Mouse (Mus musculus): ENCODE measurements around the gene Prdm9.
"Not testable (repeated sequence)": the region's sequence is repeated elsewhere in the genome, so short reads cannot be mapped to it uniquely, and the experiment has no call there.

The Prdm9 gene

DNA sequence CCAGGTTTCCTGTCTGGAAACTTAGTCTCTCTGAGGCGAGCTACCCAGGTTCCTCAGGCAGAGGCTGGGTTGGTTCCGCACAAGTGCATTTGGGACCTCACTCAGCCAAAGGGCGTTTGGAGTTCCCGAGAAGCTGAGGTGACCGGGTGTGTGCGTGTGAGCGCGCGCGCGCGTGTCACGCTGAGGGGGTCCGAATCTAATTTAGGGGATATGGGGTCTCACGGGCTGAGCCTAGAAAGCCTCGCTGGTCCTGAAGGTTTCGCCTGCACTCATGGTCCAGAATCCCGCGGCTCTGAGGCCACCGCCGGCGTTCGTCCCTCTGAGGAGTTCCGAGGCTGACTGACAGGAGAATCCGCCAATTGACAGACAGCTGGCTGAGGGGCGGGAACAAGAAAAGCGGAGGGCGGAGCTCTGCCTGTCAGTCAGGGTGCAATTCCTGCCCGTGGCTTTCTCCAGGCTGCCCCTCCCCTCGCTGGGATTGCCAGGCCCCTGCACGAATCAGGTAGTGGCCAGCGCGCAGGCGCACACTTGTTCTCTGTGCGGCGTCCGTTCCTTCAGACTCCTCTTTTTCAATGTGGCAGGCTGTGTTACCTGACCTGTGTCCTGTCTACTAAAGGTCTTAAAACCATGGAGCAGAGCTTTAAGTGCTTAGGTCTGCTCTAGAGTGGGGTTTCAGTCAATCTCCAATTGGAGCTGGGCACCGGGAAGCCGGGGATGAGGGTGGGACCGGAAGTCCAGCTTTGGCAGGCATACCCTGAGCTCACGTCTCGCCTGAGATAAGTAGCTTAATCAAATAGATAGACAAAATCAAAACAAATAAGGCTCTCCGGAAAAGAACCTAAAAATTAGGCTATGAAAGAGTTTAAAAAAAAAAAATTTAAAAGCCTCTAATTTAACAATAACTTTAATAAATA lies at the start of gene Prdm9:
TSS of gene Prdm9 (minus strand) at position 341 of the 914 bp plus-strand sequence.
- in situ Hi-C loops (cut with MboI; ENCODE audit: low sequenced_read_pairs): no loop called here

DNA sequence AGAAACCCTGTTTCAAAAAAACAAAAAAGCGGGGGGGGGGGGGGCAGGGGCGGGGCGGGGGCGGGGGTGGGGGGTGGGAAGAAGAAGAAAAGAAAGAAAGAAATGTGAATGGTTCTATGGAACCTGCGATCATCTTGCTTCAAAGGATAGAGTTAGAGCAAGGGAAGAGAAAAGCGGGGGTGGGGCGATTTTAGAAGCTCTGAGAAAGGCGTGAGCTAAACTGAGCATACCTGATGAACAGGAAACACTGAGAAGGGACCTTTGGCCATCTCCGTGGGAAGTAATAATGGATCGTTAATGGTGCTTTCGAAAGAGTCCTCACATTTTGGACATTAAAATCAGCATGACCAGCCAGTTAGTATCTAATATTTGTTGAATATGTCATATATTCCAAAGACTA lies 35.3 kb upstream of the Prdm9 start:
- in situ Hi-C loops (cut with MboI; ENCODE audit: low sequenced_read_pairs): no loop called here

DNA sequence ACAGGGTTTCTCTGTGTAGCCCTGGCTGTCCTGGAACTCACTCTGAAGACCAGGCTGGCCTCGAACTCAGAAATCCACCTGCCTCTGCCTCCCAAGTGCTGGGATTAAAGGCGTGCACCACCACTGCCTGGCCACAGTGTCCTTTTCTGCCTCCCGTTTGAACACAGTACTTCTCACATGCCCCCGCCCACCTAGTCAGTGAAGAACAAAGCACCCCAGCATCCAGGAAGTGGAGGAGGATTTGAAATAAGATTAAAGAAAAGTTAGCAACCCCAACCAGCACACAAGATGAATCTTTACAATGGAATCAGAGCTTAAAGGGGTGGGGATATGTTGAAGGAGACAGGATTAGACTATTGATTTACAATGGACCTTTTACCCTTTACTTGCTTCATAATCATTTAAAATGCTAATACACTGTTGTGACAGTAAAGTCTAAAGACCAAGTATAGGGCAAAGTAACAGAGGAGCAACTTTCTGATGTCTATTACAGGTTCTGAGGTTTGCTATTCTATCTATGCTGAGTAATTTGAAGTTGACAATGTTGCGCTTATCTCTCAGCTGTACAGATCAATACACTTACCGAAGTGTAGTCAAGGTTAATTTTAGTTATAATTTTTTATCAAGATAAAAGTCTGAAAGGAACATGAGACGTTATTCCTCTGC lies 27.2 kb upstream of the Prdm9 start:
- in situ Hi-C loops (cut with MboI; ENCODE audit: low sequenced_read_pairs): no loop called here

DNA sequence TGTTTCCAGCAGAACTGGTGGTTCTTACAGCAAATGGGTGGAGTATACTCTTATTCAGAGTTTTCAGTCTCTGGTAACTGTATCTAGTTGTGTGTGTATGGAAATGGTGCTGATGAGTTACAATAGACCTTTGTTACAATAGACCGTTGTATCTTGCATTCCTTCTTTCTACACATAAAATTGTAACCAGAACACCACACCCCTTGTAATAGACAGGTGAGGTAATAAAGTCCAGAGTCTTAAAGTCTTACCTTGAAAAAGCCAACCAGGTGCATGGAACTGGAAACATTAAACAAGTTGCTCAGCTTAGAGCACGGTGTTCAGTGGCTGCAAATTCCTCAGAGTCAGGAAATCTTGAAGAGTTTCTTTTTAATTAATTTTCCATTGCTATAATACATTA lies 24.0 kb upstream of the Prdm9 start:
- in situ Hi-C loops (cut with MboI; ENCODE audit: low sequenced_read_pairs): no loop called here

DNA sequence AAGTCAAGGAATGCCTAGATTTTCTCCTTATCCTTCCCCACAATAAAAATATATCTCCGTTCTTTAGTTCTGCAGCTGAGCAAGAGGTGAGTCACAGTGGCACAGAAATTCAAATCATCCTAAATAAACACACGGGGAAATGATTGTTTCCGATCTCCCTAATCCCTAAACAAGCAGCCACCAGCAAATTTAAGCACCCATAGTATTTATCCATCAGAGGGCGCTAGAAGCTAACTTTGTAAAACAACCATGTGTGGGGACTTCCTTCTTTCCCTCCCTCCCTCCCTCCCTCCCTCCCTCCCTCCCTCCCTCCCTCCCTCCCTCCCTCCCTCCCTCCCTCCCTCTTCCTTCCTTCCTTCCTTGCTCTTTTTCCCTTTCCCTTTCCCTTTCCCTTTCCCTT lies 21.5 kb upstream of the Prdm9 start:
- in situ Hi-C loops (cut with MboI; ENCODE audit: low sequenced_read_pairs): no loop called here

DNA sequence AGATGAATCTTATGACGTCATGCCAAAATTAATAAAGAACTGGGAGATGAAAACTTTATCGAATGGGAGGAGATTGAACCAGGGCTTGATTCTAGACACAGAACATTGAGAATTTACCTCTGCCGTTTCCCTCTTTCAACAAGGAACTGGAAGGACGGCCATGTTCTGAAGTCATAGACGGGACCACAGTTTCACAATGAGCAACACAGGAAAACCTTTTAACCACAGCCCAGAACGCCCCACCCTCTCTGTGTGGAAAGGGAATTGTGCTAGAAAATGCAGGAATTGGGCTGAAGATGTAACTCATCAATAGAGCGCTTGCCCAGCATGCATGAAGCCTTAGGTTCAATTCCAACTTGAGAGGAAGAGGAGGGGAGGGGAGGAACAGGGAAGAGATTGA lies 18.9 kb upstream of the Prdm9 start:
- in situ Hi-C loops (cut with MboI; ENCODE audit: low sequenced_read_pairs): no loop called here

DNA sequence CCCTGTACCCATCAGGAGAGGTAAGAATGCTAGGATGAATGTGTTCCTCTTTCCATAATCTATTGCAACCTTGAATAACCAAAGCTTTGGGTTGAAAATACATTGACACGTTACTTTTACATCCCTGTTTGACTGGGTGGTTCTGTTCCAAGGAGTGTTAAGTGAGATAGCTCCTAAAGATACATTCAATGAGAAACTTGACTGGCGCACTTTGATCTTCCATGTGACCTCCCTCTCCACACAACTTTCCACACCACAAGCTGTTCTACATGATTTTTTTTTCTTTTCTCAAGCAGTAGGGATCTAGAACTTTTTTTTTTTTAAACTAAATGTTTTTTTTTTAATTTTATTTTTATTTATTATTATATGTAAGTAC lies 15.9 kb upstream of the Prdm9 start:
- in situ Hi-C loops (cut with MboI; ENCODE audit: low sequenced_read_pairs): no loop called here

DNA sequence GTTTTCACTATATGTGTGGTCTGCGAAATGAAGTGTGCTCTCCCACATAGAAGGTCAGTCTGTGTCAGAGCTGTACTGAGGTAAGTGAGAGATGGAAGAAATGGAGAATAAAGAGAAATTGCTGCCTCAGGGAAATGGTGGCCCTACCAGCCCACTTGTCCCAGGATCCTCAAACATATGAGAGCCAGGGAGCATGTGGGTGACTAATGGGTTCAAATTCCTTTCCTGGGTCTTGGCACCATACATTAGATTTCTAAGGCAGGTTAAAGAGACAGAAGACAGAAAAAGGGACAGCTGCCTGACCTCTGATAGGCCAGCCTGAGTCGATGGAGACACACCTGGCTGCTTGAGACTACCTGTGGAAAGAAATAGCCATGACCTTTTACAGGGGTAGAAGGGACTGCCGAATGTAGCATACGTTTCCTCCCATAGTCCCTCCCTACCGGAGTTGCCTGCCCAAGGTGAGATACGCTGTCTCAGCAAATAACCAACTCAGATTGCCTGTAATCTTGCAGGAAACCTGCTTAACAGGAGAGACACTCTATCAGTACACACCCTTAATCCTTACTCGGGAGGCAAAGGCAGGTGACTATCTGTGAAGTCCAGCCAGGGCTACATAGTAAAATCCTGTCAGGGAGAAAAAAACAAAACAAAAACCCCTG lies 15.4 kb upstream of the Prdm9 start:
- in situ Hi-C loops (cut with MboI; ENCODE audit: low sequenced_read_pairs): no loop called here

DNA sequence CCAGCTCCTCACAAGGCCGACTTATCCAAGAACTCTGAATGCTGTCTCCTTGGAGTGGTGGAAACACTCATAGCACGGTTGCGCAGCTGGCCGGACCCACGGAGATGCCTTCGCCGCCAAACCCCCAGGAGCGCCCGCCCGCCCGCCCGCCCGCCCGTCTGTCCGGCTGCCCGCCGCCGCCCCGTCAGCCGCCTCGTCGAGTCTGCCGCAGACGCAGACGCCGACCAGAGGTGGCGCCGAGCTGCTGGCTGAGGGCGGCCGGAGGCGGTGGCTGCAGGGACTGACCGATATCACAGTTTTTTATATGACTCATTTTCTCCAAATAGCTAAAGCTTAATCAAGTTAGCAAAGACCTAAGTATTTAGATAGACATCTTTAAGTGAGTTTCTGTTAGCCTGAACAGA lies 13.1 kb upstream of the Prdm9 start:
- in situ Hi-C loops (cut with MboI; ENCODE audit: low sequenced_read_pairs): no loop called here

DNA sequence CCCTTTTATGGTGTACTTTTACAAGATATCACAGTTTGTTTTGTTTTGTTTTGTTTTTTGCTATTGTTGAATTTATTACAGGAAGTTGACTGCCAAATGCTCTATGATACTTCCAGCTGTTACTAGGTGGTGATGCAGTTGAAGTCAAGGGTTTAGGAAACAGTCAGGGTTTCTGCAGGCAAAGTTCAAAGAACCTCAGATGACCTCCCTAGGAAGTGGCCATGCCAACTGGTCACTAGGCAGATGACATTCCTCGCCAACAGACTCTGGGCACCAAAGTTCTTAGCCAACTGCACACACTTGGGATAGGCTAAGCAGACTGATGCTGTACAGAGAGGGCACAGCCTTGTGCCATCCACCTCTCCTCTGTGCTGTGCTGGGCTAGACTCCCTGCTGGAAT lies 10.9 kb upstream of the Prdm9 start:
- in situ Hi-C loops (cut with MboI; ENCODE audit: low sequenced_read_pairs): no loop called here

DNA sequence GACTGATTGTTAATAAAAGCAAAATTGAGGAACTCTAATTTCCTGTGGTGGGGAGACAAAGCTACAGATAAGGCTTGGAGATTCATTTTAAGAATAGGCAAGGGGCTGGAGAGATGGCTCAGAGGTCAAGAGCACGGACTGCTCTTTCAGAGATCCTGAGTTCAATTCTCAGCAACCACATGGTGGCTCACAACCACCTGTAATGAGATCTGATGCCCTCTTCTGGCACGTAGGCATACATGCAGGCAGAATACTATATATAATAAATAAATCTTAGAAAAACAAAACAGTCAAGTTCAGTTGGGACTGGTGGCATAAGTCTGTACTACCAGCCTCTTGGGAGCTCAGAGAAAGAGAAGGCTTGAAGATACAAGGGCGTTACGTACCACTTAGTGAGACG lies 2.8 kb upstream of the Prdm9 start:
- in situ Hi-C loops (cut with MboI; ENCODE audit: low sequenced_read_pairs): no loop called here

DNA sequence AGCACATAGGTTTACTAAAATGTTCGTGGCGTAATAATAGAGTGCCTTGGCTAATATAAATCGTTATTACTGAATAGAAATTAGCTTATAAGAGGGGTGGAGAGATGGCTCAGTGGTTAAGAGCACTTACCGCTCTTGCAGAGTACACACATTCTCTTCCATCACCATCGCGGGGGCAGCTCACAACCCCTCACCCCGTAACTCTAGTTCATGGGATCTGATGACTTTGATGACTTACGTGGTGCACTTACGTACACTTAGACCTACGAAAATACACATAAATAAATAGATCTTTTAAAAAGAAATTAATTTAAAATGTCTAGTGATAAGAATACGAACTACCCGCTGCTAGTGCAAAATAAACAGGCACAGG lies 760 bp upstream of the Prdm9 start:
- in situ Hi-C loops (cut with MboI; ENCODE audit: low sequenced_read_pairs): no loop called here

DNA sequence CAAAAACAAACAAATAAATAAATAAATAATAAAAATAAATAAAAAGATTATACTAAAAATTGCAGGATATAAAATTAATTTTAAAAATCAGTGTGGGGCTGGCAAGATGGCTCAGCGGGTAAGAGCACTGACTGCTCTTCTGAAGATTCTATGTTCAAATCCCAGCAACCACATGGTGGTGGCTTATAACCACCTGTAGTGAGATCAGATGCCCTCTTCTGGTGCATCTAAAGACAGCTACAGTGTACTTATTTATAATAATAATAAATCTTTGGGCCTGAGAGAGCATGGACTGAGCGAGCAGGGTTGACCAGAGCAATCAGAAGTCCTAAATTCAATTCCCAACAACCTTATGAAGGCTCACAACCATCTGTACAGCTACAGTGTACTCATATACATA lies 4.2 kb downstream of the Prdm9 start:
- in situ Hi-C loops (cut with MboI; ENCODE audit: low sequenced_read_pairs): no loop called here

DNA sequence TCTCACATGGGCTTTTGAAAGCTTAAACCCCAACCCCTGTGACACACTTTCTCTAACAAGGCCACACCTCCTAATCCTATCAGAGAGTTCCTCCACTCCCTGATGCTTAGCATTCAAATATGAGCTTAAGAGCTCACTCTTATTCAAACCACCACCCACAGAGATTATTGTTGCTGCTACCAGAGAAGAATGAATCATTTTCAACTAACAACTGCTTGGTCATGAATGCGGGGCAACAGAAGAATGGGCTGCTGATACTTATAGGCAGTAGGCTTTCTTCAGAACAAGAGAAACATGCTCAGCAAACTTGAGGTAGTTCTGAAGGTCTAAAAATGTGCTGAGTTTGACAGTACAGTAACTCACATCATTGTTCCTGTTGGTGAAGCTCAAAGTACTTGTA lies 14.4 kb downstream of the Prdm9 start:
- in situ Hi-C loops (cut with MboI; ENCODE audit: low sequenced_read_pairs): no loop called here

DNA sequence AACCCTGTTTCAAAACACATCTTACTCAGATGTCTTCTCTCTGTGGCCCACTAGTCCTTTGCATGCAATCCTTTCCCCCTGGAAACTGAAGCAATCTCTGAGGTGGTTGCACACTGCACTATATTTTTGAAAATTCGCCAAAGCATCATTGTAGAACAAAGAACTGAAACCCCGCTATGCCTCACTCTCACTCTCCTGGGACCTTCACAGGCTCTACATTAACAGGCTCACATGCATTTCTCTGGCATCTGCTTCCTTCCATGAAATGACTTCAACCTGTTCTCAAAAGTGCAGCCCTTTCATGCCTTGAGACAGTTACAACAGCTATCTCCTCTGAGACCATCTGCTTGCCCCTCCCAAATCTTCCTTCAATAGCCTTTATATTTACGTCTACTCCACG lies 17.7 kb downstream of the Prdm9 start:
- in situ Hi-C loops (cut with MboI; ENCODE audit: low sequenced_read_pairs): no loop called here

DNA sequence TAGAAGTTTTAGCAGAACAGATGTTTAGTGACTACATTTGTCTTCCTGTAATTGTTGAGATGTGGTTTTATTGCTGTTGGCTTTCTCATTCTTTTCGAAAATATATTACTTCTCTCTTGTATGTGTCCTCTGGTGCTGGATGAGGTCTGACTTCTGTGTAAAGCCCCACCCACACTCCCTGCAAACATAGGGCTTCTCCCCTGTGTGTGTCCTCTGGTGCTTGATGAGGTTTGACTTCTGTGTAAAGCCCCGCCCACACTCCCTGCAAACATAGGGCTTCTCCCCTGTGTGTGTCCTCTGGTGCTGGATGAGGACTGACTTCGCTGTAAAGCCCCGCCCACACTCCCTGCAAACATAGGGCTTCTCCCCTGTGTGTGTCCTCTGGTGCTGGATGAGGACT lies 20.3 kb downstream of the Prdm9 start:
- in situ Hi-C loops (cut with MboI; ENCODE audit: low sequenced_read_pairs): not testable (repeated sequence)

DNA sequence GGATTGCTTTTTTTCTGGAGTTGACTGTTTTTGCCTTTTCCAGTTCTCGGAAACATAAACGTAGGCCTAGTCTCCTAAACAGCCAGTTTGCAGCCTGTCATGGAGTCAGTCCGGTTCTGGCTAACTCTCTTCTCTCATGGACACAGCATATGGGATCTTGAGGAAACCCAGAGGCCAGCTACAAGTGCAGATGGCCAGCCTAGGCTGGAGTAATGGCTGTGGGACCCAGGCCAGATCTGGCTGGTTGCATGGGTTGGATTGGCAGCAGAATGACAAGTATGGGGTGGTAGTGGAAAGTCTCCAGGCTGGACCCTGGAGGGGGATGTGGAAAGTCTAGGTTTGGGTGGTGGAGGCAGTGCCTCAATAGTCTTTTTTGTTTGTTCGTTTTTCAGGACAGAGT lies 23.8 kb downstream of the Prdm9 start:
- in situ Hi-C loops (cut with MboI; ENCODE audit: low sequenced_read_pairs): no loop called here

DNA sequence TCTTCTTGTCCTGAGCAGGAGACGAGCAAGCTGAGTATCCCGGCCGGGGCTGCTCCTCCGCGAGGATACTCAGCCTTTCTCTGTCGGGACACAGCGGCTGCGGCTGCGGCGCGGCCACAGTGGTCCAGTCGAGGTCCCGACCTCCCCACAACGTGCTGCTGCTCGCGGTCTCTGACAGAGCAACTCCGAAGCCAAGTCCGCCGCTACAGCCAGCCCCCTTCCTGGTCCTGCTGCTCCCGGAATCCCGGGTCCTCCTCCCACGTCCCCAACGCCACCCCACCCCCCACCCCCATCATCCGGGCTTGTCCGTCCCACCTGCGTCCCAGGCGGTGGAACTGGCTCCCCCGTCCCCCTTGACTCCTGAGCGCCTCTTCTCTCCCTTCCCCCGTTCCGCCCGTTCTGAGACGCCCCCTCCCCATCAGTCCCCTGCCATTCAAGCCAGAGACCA lies 27.7 kb downstream of the Prdm9 start:
- in situ Hi-C loops (cut with MboI; ENCODE audit: low sequenced_read_pairs): no loop called here

DNA sequence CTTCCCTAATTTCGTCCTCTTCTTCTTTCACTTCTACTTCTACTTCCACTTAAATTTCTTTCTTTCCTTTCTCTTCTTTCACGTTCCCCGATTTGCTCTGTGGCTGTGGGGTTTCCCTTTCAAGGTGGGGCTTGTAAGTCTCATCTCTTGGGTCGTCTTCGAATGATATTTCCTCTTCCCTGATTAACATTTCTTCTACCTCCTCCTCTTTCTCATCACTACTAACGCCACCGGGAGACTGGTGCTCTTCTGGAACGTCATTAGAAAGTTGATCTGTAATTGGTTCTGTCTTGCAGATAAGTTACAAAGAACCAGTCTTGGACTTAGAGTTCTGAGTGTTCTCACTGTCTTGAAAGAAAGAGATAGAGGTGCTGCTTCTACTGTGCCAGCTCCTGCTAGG lies 28.2 kb downstream of the Prdm9 start:
- in situ Hi-C loops (cut with MboI; ENCODE audit: low sequenced_read_pairs): no loop called here

DNA sequence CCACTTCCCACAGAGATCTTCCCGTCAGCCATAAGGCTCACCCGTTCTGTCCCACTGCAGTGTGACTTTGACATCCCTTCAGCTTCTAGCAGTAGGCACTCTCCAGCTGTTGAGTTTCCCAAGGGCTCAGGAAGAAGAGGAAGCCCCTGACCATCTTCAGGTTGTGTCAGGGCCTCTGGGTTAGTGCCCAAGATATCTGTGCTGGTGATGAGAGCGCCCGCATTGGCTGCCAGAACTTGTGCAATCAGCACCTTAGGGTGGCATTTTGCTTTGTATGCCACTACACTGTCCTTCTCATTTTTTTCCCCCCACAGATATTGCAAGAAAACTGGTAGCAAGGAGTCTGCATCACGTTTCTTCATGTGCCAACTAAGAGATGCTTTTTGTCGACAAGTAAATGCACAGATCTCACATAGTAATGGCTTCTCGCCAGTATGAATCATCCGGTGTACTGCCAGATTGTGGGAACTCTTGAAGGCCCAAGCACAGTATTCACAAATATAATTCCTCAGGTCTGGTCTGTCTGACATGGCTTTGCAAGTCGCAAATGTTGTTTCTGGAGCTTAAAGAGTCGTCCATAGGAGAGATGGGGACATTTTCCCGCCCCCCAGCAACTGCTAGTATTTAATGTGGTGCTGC lies 28.9 kb downstream of the Prdm9 start:
- in situ Hi-C loops (cut with MboI; ENCODE audit: low sequenced_read_pairs): no loop called here

DNA sequence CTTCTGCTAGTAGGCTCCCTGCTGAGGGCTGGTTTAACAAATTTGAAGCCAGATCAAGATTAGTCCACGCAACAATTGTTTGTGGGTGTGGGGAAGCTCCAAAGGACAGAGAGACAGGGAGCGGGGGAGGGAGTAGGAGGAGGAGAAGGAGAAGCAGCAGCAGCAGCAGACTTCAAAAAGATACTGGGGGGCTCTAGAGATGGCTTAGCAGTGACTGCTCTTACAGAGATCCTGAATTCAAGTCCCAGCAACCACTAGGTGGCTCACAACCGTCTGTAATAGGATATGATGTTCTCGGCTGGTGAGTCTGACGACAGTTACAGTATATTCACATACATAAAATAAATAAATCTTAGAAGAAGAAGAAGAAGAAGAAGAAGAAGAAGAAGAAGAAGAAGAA lies 34.0 kb downstream of the Prdm9 start:
- in situ Hi-C loops (cut with MboI; ENCODE audit: low sequenced_read_pairs): no loop called here
